Mouse (Mus musculus): ENCODE data around the gene Troap.

GRCm38 (mm10) chr15:99105238-99105637 lies 30.9 kb downstream of the Troap start:
- TF ChIP-seq GATA1 (IDR thresholded peaks at IDR 0.05; ENCODE audit: borderline replicate concordance, low read length) (no peak), CTCF (IDR thresholded peaks at IDR 0.05; ENCODE audit: low read depth, low read length) (no peak), TAL1 (conservative IDR thresholded peaks at IDR 0.05; ENCODE audit: low read depth, low read length) (no peak)
